8 mouse cellular contexts compared by ENCODE assay signal in the genomic region with DNA sequence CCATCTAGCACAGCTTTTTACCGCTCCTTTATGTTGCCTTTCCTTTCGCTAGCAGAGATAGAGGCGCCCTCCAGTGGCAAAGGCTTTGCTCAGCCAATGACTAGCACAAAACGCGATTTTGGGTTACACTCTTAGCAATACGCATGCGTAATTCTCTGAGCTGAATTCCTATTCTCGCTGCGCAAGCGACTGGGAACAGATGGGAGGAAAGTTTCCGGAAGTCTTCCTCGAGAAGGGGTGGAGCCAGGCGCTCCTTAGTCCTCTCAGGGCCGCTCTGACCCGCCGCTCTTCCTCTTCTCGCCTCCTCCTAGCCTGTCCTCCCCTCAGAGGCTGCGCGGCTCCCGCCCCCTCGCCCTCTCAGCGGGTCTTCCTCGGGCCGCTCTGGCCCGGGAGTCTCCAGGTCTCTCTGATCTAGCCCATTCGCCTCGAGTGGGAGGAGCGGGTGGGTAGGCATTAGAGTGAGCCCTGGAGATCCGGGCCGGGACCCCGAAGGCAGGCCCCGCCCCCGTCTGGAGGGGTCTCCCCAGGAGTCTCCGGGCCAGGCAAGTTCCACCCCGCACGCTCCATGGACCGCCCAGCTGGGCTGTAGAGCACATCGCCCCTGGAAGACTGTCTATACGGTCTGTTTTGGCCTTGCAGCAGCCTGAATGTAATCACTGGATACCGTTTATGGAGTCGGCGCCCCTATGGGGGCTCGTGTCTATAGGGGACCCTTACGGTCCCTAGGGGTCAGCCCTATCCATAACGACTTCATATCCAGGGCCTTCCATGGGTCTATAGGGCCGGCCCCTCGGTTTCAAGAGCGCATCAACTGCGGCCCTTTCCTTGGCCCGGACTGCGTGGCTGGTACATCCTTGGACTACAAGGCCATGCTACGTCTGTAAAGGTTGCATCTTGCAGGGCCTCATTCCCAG. TPM values are rescaled to one million over a fixed set of nuclear protein-coding genes. Genes with fewer than 3 reads are reported as not detected.
DNase-seq lines count a peak whose midpoint lies in the region; ATAC-seq and TF ChIP-seq lines count a peak whose summit lies in the region.

A gene (plus strand): TSS at position 633 of the 914 bp plus-strand sequence.

- ATAC-seq in frontal cortex, adult (ENCODE audit: low TSS enrichment), result peak; percentile 95
- peak; percentile 98 for ATAC-seq in lung, postnatal 0 days

- H3K9me3 ChIP-seq in hindbrain, embryonic 10.5 days, result no peaks in the 10 kb centered on the region
- H3K9me3 ChIP-seq in lung, postnatal 0 days (ENCODE audit: low read length), result no peaks in the 10 kb centered on the region

- peak within 1 kb of the TSS; percentile 95 for H3K27ac ChIP-seq in hindbrain, embryonic 10.5 days
- peak within 1 kb of the TSS; percentile 70 for H3K27ac ChIP-seq in lung, postnatal 0 days (ENCODE audit: low read length)

- peak within 1 kb of the TSS; percentile 80 for H3K4me3 ChIP-seq in hindbrain, embryonic 10.5 days
- peak within 1 kb of the TSS; percentile 50 for H3K4me3 ChIP-seq in lung, postnatal 0 days (ENCODE audit: low read depth, low read length)

- H3K27me3 ChIP-seq in hindbrain, embryonic 10.5 days (ENCODE audit: insufficient read depth, poor library complexity, severe bottlenecking), result peaks cover 42% of the 10 kb centered on the region
- peaks cover 30% of the 10 kb centered on the region; the same call in 1 of the 2 replicates for H3K27me3 ChIP-seq in lung, postnatal 0 days (replicated peaks; ENCODE audit: insufficient read depth, low read length)

- WGBS in hindbrain, embryonic 10.5 days, result under 1% methylated on average over 52 of the region's 52 CpGs
- under 1% methylated on average over 50 of the region's 52 CpGs for WGBS in lung, postnatal 0 days

- peak; percentile 95 for TF ChIP-seq CTCF in lung, postnatal 0 days (IDR thresholded peaks at IDR 0.05)

- peaks cover 4% of the 10 kb centered on the region; the same call in 1 of the 2 replicates for H3K36me3 ChIP-seq in hindbrain, embryonic 10.5 days
- H3K36me3 ChIP-seq in lung, postnatal 0 days (ENCODE audit: insufficient read depth, low read length), result no peaks in the 10 kb centered on the region

- DNase-seq in MN1 (ENCODE audit: low spot score), result peak; percentile 99
- DNase-seq in cerebellum, adult 9-10 months, result peak; percentile 100
- peak; percentile 96 for DNase-seq in hindbrain, embryonic 10.5 days (ENCODE audit: low spot score)
- DNase-seq in layer of hippocampus, adult 9-11 months, result peak; percentile 98
- peak; percentile 100 for DNase-seq in lung, postnatal 0 days (ENCODE audit: low spot score)
- DNase-seq in ovary, postnatal 14 days (ENCODE audit: low spot score), result peak; percentile 91
- DNase-seq in thymus, postnatal 14 days, result peak; percentile 92

- peak within 1 kb of the TSS; percentile 60 for H3K9ac ChIP-seq in lung, postnatal 0 days (replicated peaks; ENCODE audit: low read depth)

- TF ChIP-seq EP300 in lung, postnatal 0 days (IDR thresholded peaks at IDR 0.05), result peak; percentile 78

- H3K4me1 ChIP-seq in hindbrain, embryonic 10.5 days (replicated peaks), result peaks cover 49% of the 10 kb centered on the region
- H3K4me1 ChIP-seq in lung, postnatal 0 days (ENCODE audit: insufficient read depth, low read depth, low read length), result peaks cover 14% of the 10 kb centered on the region

- H3K4me2 ChIP-seq in lung, postnatal 0 days (replicated peaks; ENCODE audit: low read depth, low read length), result peak within 1 kb of the TSS; percentile 77

RNA-seq across cellular contexts. Expression of the gene that starts here (rescaled TPM):
- 16.5 and 18.2 TPM in 2 replicates for polyA plus RNA-seq in hindbrain, embryonic 10.5 days (2016; fragmentation: Nextera tagmentation; extraction: Ambion mirVana)
- polyA plus RNA-seq in lung, postnatal 0 days (2015; fragmentation: Nextera tagmentation; extraction: Ambion mirVana), result 5.6 and 6.3 TPM in 2 replicates

Comparison
In these comparisons a context has a peak if more than half of its experiments do, and no peak if none do; other contexts are left out.
1. Peak in every context shown above with its lines: DNase-seq, ATAC-seq, H3K4me3 ChIP-seq and H3K27ac ChIP-seq.